In the genomic region with DNA sequence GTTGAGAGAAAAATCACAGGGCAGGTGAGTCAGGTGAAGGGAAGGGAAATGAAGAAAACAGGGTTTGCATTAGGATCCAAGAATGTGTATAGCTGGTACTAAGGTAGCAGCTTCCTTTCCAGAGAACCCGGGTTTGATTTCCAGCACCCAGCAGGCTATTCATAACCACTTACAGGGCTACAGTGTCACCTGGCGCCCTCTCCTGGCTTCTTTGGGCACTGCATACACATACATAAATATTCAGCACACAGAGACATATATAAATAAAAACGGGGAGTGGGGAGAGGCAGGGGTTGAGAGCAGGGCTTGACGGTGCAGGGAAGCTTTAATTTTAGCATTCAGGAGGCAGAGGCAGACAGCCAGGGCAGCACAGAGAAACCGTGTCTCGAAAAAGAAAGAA, we compare ENCODE assay signal across 17 mouse cellular contexts. TPM values are rescaled to one million over a fixed set of nuclear protein-coding genes. Genes with fewer than 3 reads are reported as not detected.
A peak's percentile ranks its signal among the peaks of the same experiment; 100 is the strongest.
DNase-seq lines count a peak whose midpoint lies in the region; ATAC-seq and TF ChIP-seq lines count a peak whose summit lies in the region.
"Had no signal": no experiment of that assay in that cellular context is flagged by ENCODE, and none has a peak within 500 bp of the region (broad histone marks: within the 10 kb centered on the region; RNA-seq: fewer than 3 reads in every experiment).

No protein-coding gene starts in this region.

- no peaks in the 10 kb centered on the region for H3K9me3 ChIP-seq in heart, embryonic 10.5 days
- H3K9me3 ChIP-seq: embryonic facial prominence, embryonic 13.5 days; forebrain, embryonic 13.5 days; liver, embryonic 15.5 days; neural tube, embryonic 15.5 days had no signal

- H3K4me3 ChIP-seq in heart, adult 2 months: no peak overlapping the region
- H3K4me3 ChIP-seq in heart, embryonic 10.5 days: no peak overlapping the region
- H3K4me3 ChIP-seq: embryonic facial prominence, embryonic 13.5 days; forebrain, embryonic 13.5 days; liver, embryonic 15.5 days; neural tube, embryonic 15.5 days had no signal

- WGBS in heart, adult 2 months: 88% methylated on average over 6 of the region's 6 CpGs
- 88% methylated on average over 6 of the region's 6 CpGs for WGBS in heart, embryonic 10.5 days

- intact Hi-C loops in heart, adult 2 months (cut with DNase I): loop anchor here (1.0 kb wide), 1 partner anchor 152 kb away; no protein-coding TSS in a partner anchor

- peak; percentile 54 for ATAC-seq in megakaryocyte, adult 5-6 weeks (ENCODE audit: poor library complexity, severe bottlenecking)
- ATAC-seq: forebrain, embryonic 13.5 days; hindbrain, embryonic 16.5 days; midbrain, embryonic 16.5 days had no signal

- TF ChIP-seq EP300 in heart, adult 2 months (IDR thresholded peaks at IDR 0.05; ENCODE audit: insufficient read depth, low read depth, low read length): no peak

- H3K36me3 ChIP-seq in heart, adult 2 months (ENCODE audit: control insufficient read depth, insufficient read depth, low read length): no peaks in the 10 kb centered on the region
- H3K36me3 ChIP-seq in heart, embryonic 10.5 days: no peaks in the 10 kb centered on the region
- H3K36me3 ChIP-seq: embryonic facial prominence, embryonic 13.5 days; liver, embryonic 15.5 days; neural tube, embryonic 15.5 days had no signal

- no peak overlapping the region for H3K9ac ChIP-seq in heart, adult 2 months (ENCODE audit: low read depth, low read length)
- H3K9ac ChIP-seq: embryonic facial prominence, embryonic 13.5 days; forebrain, embryonic 13.5 days; liver, embryonic 15.5 days; neural tube, embryonic 15.5 days had no signal

- peak; percentile 36; the same call in 1 of the 2 replicates for TF ChIP-seq CTCF in heart, adult 2 months (IDR thresholded peaks at IDR 0.05)

- H3K79me2 ChIP-seq in heart, adult 2 months (replicated peaks; ENCODE audit: control insufficient read depth, insufficient read depth, low read length): no peaks in the 10 kb centered on the region

- DNase-seq in heart, adult 2 months: no peak
- DNase-seq in heart, embryonic 10.5 days (ENCODE audit: low spot score): no peak
- peak; percentile 7 for DNase-seq in lung, postnatal 36 days
- no peak for DNase-seq in lung, postnatal 14 days
- DNase-seq in ES-CJ7 (ENCODE audit: low read depth, low spot score): peak; percentile 83
- no peak for DNase-seq in embryo, embryonic 9.5 days (ENCODE audit: extremely low spot score)
- DNase-seq in cerebellum, adult 11-12 months: no peak
- DNase-seq: gastrocnemius, postnatal 36 days; kidney, postnatal 36 days had no signal

- no peak overlapping the region for H3K27ac ChIP-seq in heart, adult 2 months
- no peak overlapping the region for H3K27ac ChIP-seq in heart, embryonic 10.5 days
- H3K27ac ChIP-seq: embryonic facial prominence, embryonic 13.5 days; forebrain, embryonic 13.5 days; liver, embryonic 15.5 days; neural tube, embryonic 15.5 days had no signal

- TF ChIP-seq POLR2A in heart, adult 2 months (IDR thresholded peaks at IDR 0.05; ENCODE audit: insufficient read depth, low read depth, low read length): no peak

- no peaks in the 10 kb centered on the region for H3K4me1 ChIP-seq in heart, adult 2 months (ENCODE audit: control insufficient read depth, insufficient read depth, low read length)
- no peaks in the 10 kb centered on the region for H3K4me1 ChIP-seq in heart, embryonic 10.5 days
- H3K4me1 ChIP-seq: embryonic facial prominence, embryonic 13.5 days; liver, embryonic 15.5 days had no signal

- H3K27me3 ChIP-seq in heart, adult 2 months (ENCODE audit: control insufficient read depth, insufficient read depth, low read length): no peaks in the 10 kb centered on the region
- no peaks in the 10 kb centered on the region for H3K27me3 ChIP-seq in heart, embryonic 10.5 days (ENCODE audit: insufficient read depth, poor library complexity, severe bottlenecking)
- H3K27me3 ChIP-seq: embryonic facial prominence, embryonic 13.5 days; forebrain, embryonic 13.5 days; liver, embryonic 15.5 days; neural tube, embryonic 15.5 days had no signal

RNA-seq across cellular contexts. Expression of a gene that starts 45.6 kb away (rescaled TPM):
- 100 to 1,000 TPM; 177 to 205 TPM for total RNA-seq in heart, adult 2 months (2021)
- 26.9 and 59.0 TPM in 2 replicates for polyA plus RNA-seq in heart, adult 2 months (2012; rRNA removed)
- polyA plus RNA-seq in heart, embryonic 10.5 days (2016; fragmentation: Nextera tagmentation; extraction: Ambion mirVana): 68.5 and 78.0 TPM in 2 replicates
- 119 and 132 TPM in 2 replicates for total RNA-seq in megakaryocyte, adult 5-6 weeks (2015)
- 260 and 268 TPM in 2 replicates for total RNA-seq in megakaryocyte, adult 5-6 weeks (2017)

RNA-seq across cellular contexts. Expression of a gene that starts 46.3 kb away (rescaled TPM):
- total RNA-seq in heart, adult 2 months (2021): 1 to 10 TPM; 1.5 to 2.7 TPM
- 2.5 and 2.9 TPM in 2 replicates for polyA plus RNA-seq in heart, adult 2 months (2012; rRNA removed)
- polyA plus RNA-seq in heart, embryonic 10.5 days (2016; fragmentation: Nextera tagmentation; extraction: Ambion mirVana): 7.0 and 8.6 TPM in 2 replicates
- total RNA-seq in megakaryocyte, adult 5-6 weeks (2015): 2.2 and 2.8 TPM in 2 replicates
- 0.24 and 0.73 TPM in 2 replicates for total RNA-seq in megakaryocyte, adult 5-6 weeks (2017)

RNA-seq across cellular contexts. Expression of a gene that starts 49.0 kb away (rescaled TPM):
- total RNA-seq in heart, adult 2 months (2021): under 1 TPM; 0.23 to 0.48 TPM
- polyA plus RNA-seq in heart, adult 2 months (2012; rRNA removed): 0.10 and 0.15 TPM in 2 replicates
- 0.09 and 0.18 TPM in 2 replicates for polyA plus RNA-seq in heart, embryonic 10.5 days (2016; fragmentation: Nextera tagmentation; extraction: Ambion mirVana)
- 0.32 and 1.1 TPM in 2 replicates for total RNA-seq in megakaryocyte, adult 5-6 weeks (2015)
- total RNA-seq in megakaryocyte, adult 5-6 weeks (2017): 0.18 and 0.57 TPM in 2 replicates
- polyA plus RNA-seq: heart, embryonic 16.5 days; liver, embryonic 15.5 days had no signal

Comparison
In these comparisons a context has a peak if more than half of its experiments do, and no peak if none do; other contexts are left out.
1. DNase-seq: peak in lung, postnatal 36 days (single experiment) and ES-CJ7 (single experiment); none in heart, adult 2 months (0 of 2), heart, embryonic 10.5 days (single experiment), lung, postnatal 14 days (single experiment), embryo, embryonic 9.5 days (single experiment) and cerebellum, adult 11-12 months (single experiment).